8 mouse cellular contexts compared by ENCODE assay signal in the genomic region with DNA sequence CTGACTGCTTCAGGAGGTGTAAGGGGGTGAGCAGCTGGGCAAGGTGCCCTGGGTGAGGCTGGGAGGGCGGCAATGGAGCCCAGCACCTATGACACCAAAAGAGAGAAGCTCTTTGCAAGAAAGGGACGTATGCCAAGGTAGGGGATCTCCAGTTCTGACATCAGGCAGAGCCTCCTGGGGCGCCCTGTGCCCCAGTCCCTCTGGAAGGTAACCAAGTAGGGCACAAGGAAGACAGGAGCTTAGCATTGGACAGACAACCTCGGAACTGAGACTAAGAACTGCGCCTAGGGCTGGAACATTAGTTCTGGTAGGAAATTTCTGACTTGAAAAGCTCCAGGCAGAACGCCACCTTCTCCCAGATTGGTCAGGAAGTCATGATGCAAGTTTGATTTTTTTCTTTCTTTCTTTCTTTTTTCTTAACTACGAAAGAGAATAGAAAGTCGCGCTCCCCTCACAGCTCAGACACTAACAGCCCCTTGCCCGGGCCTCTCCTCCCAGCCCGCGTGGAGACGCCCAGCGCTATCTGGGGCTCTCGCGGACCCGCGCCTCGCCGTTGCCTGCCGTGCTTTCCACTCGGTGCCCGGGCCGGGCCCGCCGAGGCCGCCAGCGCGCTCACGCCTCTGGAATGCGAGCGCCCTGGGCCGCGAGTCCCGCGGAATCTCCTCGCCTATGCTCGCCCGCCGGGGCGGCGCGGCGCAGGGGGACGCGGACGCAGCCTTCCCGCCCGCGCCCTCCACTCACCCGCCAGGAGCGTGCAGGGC. TPM values are rescaled to one million over a fixed set of nuclear protein-coding genes. Genes with fewer than 3 reads are reported as not detected.
DNase-seq lines count a peak whose midpoint lies in the region; ATAC-seq and TF ChIP-seq lines count a peak whose summit lies in the region.

No protein-coding gene starts in this region.

- no peaks in the 10 kb centered on the region for H3K9me3 ChIP-seq in embryonic facial prominence, embryonic 11.5 days (replicated peaks; ENCODE audit: control insufficient read depth, low read length)
- H3K9me3 ChIP-seq in heart, postnatal 0 days (replicated peaks; ENCODE audit: control insufficient read depth, low read length) = no peaks in the 10 kb centered on the region
- no peaks in the 10 kb centered on the region for H3K9me3 ChIP-seq in midbrain, embryonic 14.5 days (ENCODE audit: control insufficient read depth, low read length)

- peak overlapping the region; percentile 67 for H3K27ac ChIP-seq in embryonic facial prominence, embryonic 11.5 days (replicated peaks; ENCODE audit: low read depth, low read length)
- H3K27ac ChIP-seq in heart, postnatal 0 days (ENCODE audit: low read depth) = peak overlapping the region; percentile 71
- H3K27ac ChIP-seq in midbrain, embryonic 14.5 days (replicated peaks; ENCODE audit: low read depth, low read length) = no peak overlapping the region

- peak; percentile 67 for DNase-seq in urinary bladder, adult 2 months (ENCODE audit: low spot score)
- DNase-seq in urinary bladder, postnatal 10 days (ENCODE audit: low spot score) = no peak
- DNase-seq in embryonic facial prominence, embryonic 11.5 days (ENCODE audit: low spot score) = peak; percentile 71
- peak; percentile 39 for DNase-seq in heart, postnatal 0 days (ENCODE audit: low spot score)
- peak; percentile 74 to 85 for DNase-seq in kidney, postnatal 4 days
- DNase-seq in midbrain, embryonic 14.5 days = peak; percentile 62
- no peak for DNase-seq in frontal cortex, postnatal 10 days (ENCODE audit: low spot score in 2 of 2)

- H3K9ac ChIP-seq in embryonic facial prominence, embryonic 11.5 days (replicated peaks; ENCODE audit: low read length) = peak overlapping the region; percentile 91
- H3K9ac ChIP-seq in heart, postnatal 0 days (replicated peaks; ENCODE audit: low read depth, low read length) = peak overlapping the region; percentile 65
- H3K9ac ChIP-seq in midbrain, embryonic 14.5 days (replicated peaks; ENCODE audit: low read length) = peak overlapping the region; percentile 49

- H3K4me1 ChIP-seq in embryonic facial prominence, embryonic 11.5 days (ENCODE audit: control insufficient read depth, insufficient read depth, low read length) = peaks cover 6% of the 10 kb centered on the region
- H3K4me1 ChIP-seq in heart, postnatal 0 days (ENCODE audit: control insufficient read depth, insufficient read depth) = peaks cover 23% of the 10 kb centered on the region
- peaks cover 7% of the 10 kb centered on the region; the same call in 1 of the 2 replicates for H3K4me1 ChIP-seq in midbrain, embryonic 14.5 days (ENCODE audit: control insufficient read depth, insufficient read depth, low read length)

- TF ChIP-seq EP300 in heart, postnatal 0 days (IDR thresholded peaks at IDR 0.05; ENCODE audit: low read depth) = no peak

- H3K36me3 ChIP-seq in embryonic facial prominence, embryonic 11.5 days (replicated peaks; ENCODE audit: control insufficient read depth, insufficient read depth, low read depth, low read length) = no peaks in the 10 kb centered on the region
- H3K36me3 ChIP-seq in heart, postnatal 0 days (replicated peaks; ENCODE audit: control insufficient read depth, insufficient read depth, low read length) = no peaks in the 10 kb centered on the region
- H3K36me3 ChIP-seq in midbrain, embryonic 14.5 days (ENCODE audit: control insufficient read depth, insufficient read depth, low read length) = no peaks in the 10 kb centered on the region

- H3K4me2 ChIP-seq in embryonic facial prominence, embryonic 11.5 days (ENCODE audit: low read depth, low read length) = peak overlapping the region; percentile 94
- peak overlapping the region; percentile 67 for H3K4me2 ChIP-seq in heart, postnatal 0 days (ENCODE audit: low read depth, low read length)
- H3K4me2 ChIP-seq in midbrain, embryonic 14.5 days (ENCODE audit: low read length) = peak overlapping the region; percentile 80

- H3K27me3 ChIP-seq in embryonic facial prominence, embryonic 11.5 days (ENCODE audit: control insufficient read depth, insufficient read depth, low read length) = no peaks in the 10 kb centered on the region
- no peaks in the 10 kb centered on the region for H3K27me3 ChIP-seq in heart, postnatal 0 days (ENCODE audit: control insufficient read depth, insufficient read depth, low read length)
- peaks cover 26% of the 10 kb centered on the region for H3K27me3 ChIP-seq in midbrain, embryonic 14.5 days (ENCODE audit: control insufficient read depth, insufficient read depth, low read length)

- peak; percentile 61 for ATAC-seq in embryonic facial prominence, embryonic 11.5 days (replicated peaks; ENCODE audit: insufficient number of reproducible peaks, low FRiP score, low TSS enrichment, low read depth)
- ATAC-seq in heart, postnatal 0 days (ENCODE audit: insufficient read depth, low read depth) = peak; percentile 61
- ATAC-seq in midbrain, embryonic 14.5 days (ENCODE audit: low FRiP score, low TSS enrichment) = no peak
- no peak for ATAC-seq in frontal cortex, adult (ENCODE audit: low TSS enrichment)

- peak overlapping the region; percentile 66 for H3K4me3 ChIP-seq in embryonic facial prominence, embryonic 11.5 days (ENCODE audit: low read depth, low read length)
- H3K4me3 ChIP-seq in heart, postnatal 0 days (ENCODE audit: low read depth, low read length) = peak overlapping the region; percentile 64
- H3K4me3 ChIP-seq in midbrain, embryonic 14.5 days (replicated peaks; ENCODE audit: low read depth, low read length) = peak overlapping the region; percentile 45

- 3% methylated on average over 52 of the region's 52 CpGs for whole genome bisulfite sequencing in embryonic facial prominence, embryonic 11.5 days
- WGBS in heart, postnatal 0 days = 5% methylated on average over 52 of the region's 52 CpGs
- WGBS in midbrain, embryonic 14.5 days = 4% methylated on average over 50 of the region's 52 CpGs

- TF ChIP-seq CTCF in heart, postnatal 0 days (IDR thresholded peaks at IDR 0.05; ENCODE audit: low read depth) = no peak

RNA-seq across cellular contexts. Expression of gene Piezo1, which starts 0.7 kb away (rescaled TPM):
- 68.9 and 70.9 TPM in 2 replicates for polyA plus RNA-seq in urinary bladder, adult 2 months (2012; rRNA removed)
- polyA plus RNA-seq in embryonic facial prominence, embryonic 11.5 days (2014; fragmentation: Nextera tagmentation; extraction: Ambion mirVana) = 3.4 and 5.9 TPM in 2 replicates
- 87.0 and 92.7 TPM in 2 replicates for total RNA-seq in heart, postnatal 0 days (2014; rRNA removed; ENCODE audit: low replicate concordance)
- polyA plus RNA-seq in heart, postnatal 0 days (2015; fragmentation: Nextera tagmentation; extraction: Ambion mirVana) = 8.0 and 10.1 TPM in 2 replicates
- 1.0 and 4.6 TPM in 2 replicates for polyA plus RNA-seq in midbrain, embryonic 14.5 days (2014; fragmentation: Nextera tagmentation; extraction: Ambion mirVana)

RNA-seq across cellular contexts. Expression of gene Cdt1, which starts 17.4 kb away (rescaled TPM):
- 6.6 and 9.9 TPM in 2 replicates for polyA plus RNA-seq in urinary bladder, adult 2 months (2012; rRNA removed)
- 31.6 and 32.1 TPM in 2 replicates for polyA plus RNA-seq in embryonic facial prominence, embryonic 11.5 days (2014; fragmentation: Nextera tagmentation; extraction: Ambion mirVana)
- total RNA-seq in heart, postnatal 0 days (2014; rRNA removed; ENCODE audit: low replicate concordance) = 27.5 and 52.3 TPM in 2 replicates
- polyA plus RNA-seq in heart, postnatal 0 days (2015; fragmentation: Nextera tagmentation; extraction: Ambion mirVana) = 9.9 and 10.0 TPM in 2 replicates
- polyA plus RNA-seq in midbrain, embryonic 14.5 days (2014; fragmentation: Nextera tagmentation; extraction: Ambion mirVana) = 5.9 and 7.6 TPM in 2 replicates

RNA-seq across cellular contexts. Expression of gene Aprt, which starts 26.3 kb away (rescaled TPM):
- polyA plus RNA-seq in urinary bladder, adult 2 months (2012; rRNA removed) = 88.1 and 93.0 TPM in 2 replicates
- polyA plus RNA-seq in embryonic facial prominence, embryonic 11.5 days (2014; fragmentation: Nextera tagmentation; extraction: Ambion mirVana) = 246 and 268 TPM in 2 replicates
- 106 and 112 TPM in 2 replicates for total RNA-seq in heart, postnatal 0 days (2014; rRNA removed; ENCODE audit: low replicate concordance)
- 104 and 119 TPM in 2 replicates for polyA plus RNA-seq in heart, postnatal 0 days (2015; fragmentation: Nextera tagmentation; extraction: Ambion mirVana)
- 146 and 161 TPM in 2 replicates for polyA plus RNA-seq in midbrain, embryonic 14.5 days (2014; fragmentation: Nextera tagmentation; extraction: Ambion mirVana)

Comparison
In these comparisons a context has a peak if more than half of its experiments do, and no peak if none do; other contexts are left out.
1. DNase-seq: peak in urinary bladder, adult 2 months (single experiment), embryonic facial prominence, embryonic 11.5 days (single experiment), heart, postnatal 0 days (single experiment), kidney, postnatal 4 days (2 of 2) and midbrain, embryonic 14.5 days (single experiment); none in urinary bladder, postnatal 10 days (single experiment) and frontal cortex, postnatal 10 days (0 of 2).
2. ATAC-seq: peak in embryonic facial prominence, embryonic 11.5 days (single experiment) and heart, postnatal 0 days (single experiment); none in midbrain, embryonic 14.5 days (single experiment) and frontal cortex, adult (single experiment).
3. Peak in every context shown above with its lines, with median percentiles within 50 percentile points of each other: H3K4me2 ChIP-seq, H3K4me3 ChIP-seq and H3K9ac ChIP-seq.